In genomic region chrX:11491235-11491634, GRCm38 (mm10) we compare ENCODE assay signal across 13 mouse cellular contexts.
DNase-seq lines count a peak whose midpoint lies in the region; ATAC-seq lines count a peak whose summit lies in the region.
"Had no signal": no experiment of that assay in that cellular context is flagged by ENCODE, and none has a peak within 500 bp of the region (broad histone marks: within the 10 kb centered on the region; RNA-seq: fewer than 3 reads in every experiment).

No protein-coding gene starts in this region.

- no peaks in the 10 kb centered on the region for H3K9me3 ChIP-seq in heart, embryonic 16.5 days (replicated peaks; ENCODE audit: control insufficient read depth, low read length)
- no peaks in the 10 kb centered on the region for H3K9me3 ChIP-seq in midbrain, embryonic 12.5 days
- no peaks in the 10 kb centered on the region for H3K9me3 ChIP-seq in midbrain, embryonic 16.5 days (replicated peaks; ENCODE audit: control insufficient read depth, low read length, poor library complexity, severe bottlenecking)
- no peaks in the 10 kb centered on the region for H3K9me3 ChIP-seq in forebrain, embryonic 10.5 days

- no peak for DNase-seq in heart, adult 8-10 months (ENCODE audit: low spot score)
- no peak for DNase-seq in forebrain, embryonic 10.5 days (ENCODE audit: extremely low spot score, low spot score)
- peak; percentile 11 for DNase-seq in retina, embryonic 14.5 days (ENCODE audit: low spot score)
- DNase-seq in urinary bladder, adult 18-20 months (ENCODE audit: low spot score in 2 of 2) = no peak
- no peak for DNase-seq in frontal cortex, adult 2 months (ENCODE audit: extremely low spot score in 1 of 2, low spot score in 1 of 2)
- DNase-seq: cerebellum, adult 8-10 months; thymus, adult 2 months had no signal

- no peak overlapping the region for H3K4me2 ChIP-seq in heart, embryonic 16.5 days (ENCODE audit: low read depth, low read length)
- no peak overlapping the region; the same call in 1 of the 2 replicates for H3K4me2 ChIP-seq in midbrain, embryonic 12.5 days (replicated peaks)
- H3K4me2 ChIP-seq in midbrain, embryonic 16.5 days (ENCODE audit: low read length) = no peak overlapping the region

- peaks cover 6% of the 10 kb centered on the region for H3K27me3 ChIP-seq in heart, embryonic 16.5 days (ENCODE audit: control insufficient read depth, insufficient read depth, low read length)
- peaks cover 3% of the 10 kb centered on the region for H3K27me3 ChIP-seq in midbrain, embryonic 12.5 days
- no peaks in the 10 kb centered on the region for H3K27me3 ChIP-seq in midbrain, embryonic 16.5 days (ENCODE audit: control insufficient read depth, insufficient read depth, low read depth, low read length)
- H3K27me3 ChIP-seq in forebrain, embryonic 10.5 days (ENCODE audit: poor library complexity, severe bottlenecking) = peaks cover 98% of the 10 kb centered on the region

- peaks cover 24% of the 10 kb centered on the region for H3K4me1 ChIP-seq in heart, embryonic 16.5 days (ENCODE audit: control insufficient read depth, insufficient read depth, low read length)
- H3K4me1 ChIP-seq in midbrain, embryonic 12.5 days = peaks cover 45% of the 10 kb centered on the region
- peaks cover 24% of the 10 kb centered on the region for H3K4me1 ChIP-seq in midbrain, embryonic 16.5 days (ENCODE audit: control insufficient read depth, insufficient read depth, low read length)
- peaks cover 71% of the 10 kb centered on the region for H3K4me1 ChIP-seq in forebrain, embryonic 10.5 days

- peak; percentile 49; the same call in 1 of the 2 replicates for ATAC-seq in heart, embryonic 16.5 days (replicated peaks; ENCODE audit: extremely low read depth, insufficient read depth, low FRiP score)
- ATAC-seq in midbrain, embryonic 12.5 days (ENCODE audit: low FRiP score, low read depth) = no peak
- ATAC-seq in midbrain, embryonic 16.5 days = no peak
- ATAC-seq: CD4-positive, CD25-positive, alpha-beta regulatory T cell, adult 4 months had no signal

- no peak overlapping the region for H3K4me3 ChIP-seq in heart, embryonic 16.5 days (ENCODE audit: low read length)
- no peak overlapping the region for H3K4me3 ChIP-seq in midbrain, embryonic 12.5 days
- no peak overlapping the region for H3K4me3 ChIP-seq in midbrain, embryonic 16.5 days (ENCODE audit: low read depth, low read length)
- H3K4me3 ChIP-seq in forebrain, embryonic 10.5 days = no peak overlapping the region
- H3K4me3 ChIP-seq: layer of hippocampus, adult 2 months had no signal

- H3K9ac ChIP-seq in heart, embryonic 16.5 days (ENCODE audit: low read length) = no peak overlapping the region
- no peak overlapping the region for H3K9ac ChIP-seq in midbrain, embryonic 12.5 days (replicated peaks)
- no peak overlapping the region for H3K9ac ChIP-seq in midbrain, embryonic 16.5 days (ENCODE audit: low read depth, low read length)
- H3K9ac ChIP-seq: liver, embryonic 14.5 days had no signal

- H3K27ac ChIP-seq in heart, embryonic 16.5 days (ENCODE audit: low read length) = no peak overlapping the region
- peak overlapping the region; percentile 84 for H3K27ac ChIP-seq in midbrain, embryonic 12.5 days (replicated peaks)
- no peak overlapping the region; the same call in 1 of the 2 replicates for H3K27ac ChIP-seq in midbrain, embryonic 16.5 days (ENCODE audit: low read length)
- peak overlapping the region; percentile 72; the same call in 1 of the 2 replicates for H3K27ac ChIP-seq in forebrain, embryonic 10.5 days
- H3K27ac ChIP-seq: layer of hippocampus, adult 2 months; liver, embryonic 14.5 days had no signal

- 36% methylated on average over 5 of the region's 5 CpGs for WGBS in heart, embryonic 16.5 days
- 25% methylated on average over 5 of the region's 5 CpGs for WGBS in midbrain, embryonic 12.5 days
- 23% methylated on average over 5 of the region's 5 CpGs for WGBS in midbrain, embryonic 16.5 days
- WGBS in forebrain, embryonic 10.5 days = 39% methylated on average over 5 of the region's 5 CpGs

- no peaks in the 10 kb centered on the region for H3K36me3 ChIP-seq in heart, embryonic 16.5 days (ENCODE audit: control insufficient read depth, insufficient read depth)
- H3K36me3 ChIP-seq in midbrain, embryonic 12.5 days = no peaks in the 10 kb centered on the region
- no peaks in the 10 kb centered on the region for H3K36me3 ChIP-seq in midbrain, embryonic 16.5 days (ENCODE audit: control insufficient read depth, insufficient read depth, low read length)
- H3K36me3 ChIP-seq in forebrain, embryonic 10.5 days (replicated peaks) = no peaks in the 10 kb centered on the region

Comparison
In these comparisons a context has a peak if more than half of its experiments do, and no peak if none do; other contexts are left out.
1. H3K27ac ChIP-seq: peak in midbrain, embryonic 12.5 days (single experiment) and forebrain, embryonic 10.5 days (single experiment); none in heart, embryonic 16.5 days (single experiment) and midbrain, embryonic 16.5 days (single experiment).